Mouse (Mus musculus): ENCODE measurements around the gene Ndufb4. TPM values are rescaled to one million over a fixed set of nuclear protein-coding genes. Genes with fewer than 3 reads are reported as not detected.

Ndufb4 gene
- total RNA-seq, 1 experiment, result 47.3 TPM

DNA sequence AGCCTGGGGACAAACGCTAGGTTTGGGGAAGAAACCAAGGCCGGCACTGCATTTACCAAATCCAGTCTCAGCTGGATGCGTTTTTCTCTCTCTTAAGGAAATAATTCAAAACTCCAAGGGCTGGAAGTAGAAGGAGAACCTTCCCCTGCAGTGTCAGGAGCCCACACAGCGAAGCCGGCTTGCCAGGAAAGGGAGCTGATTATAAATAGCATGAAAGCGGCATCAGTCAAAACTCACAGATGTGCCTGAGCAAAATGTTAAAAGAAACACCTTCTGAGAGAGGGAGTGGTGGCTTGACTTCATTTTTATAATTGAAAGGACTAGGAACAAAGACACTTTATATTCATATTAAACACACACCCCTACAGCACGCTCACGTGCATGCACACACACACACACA lies 43.9 kb downstream of the Ndufb4 start:
- TF ChIP-seq CHD2 (IDR thresholded peaks at IDR 0.05; ENCODE audit: low read depth, low read length), result no peak
- TF ChIP-seq ZNF384 (IDR thresholded peaks at IDR 0.05; ENCODE audit: low read depth, low read length), result no peak
- no peak for TF ChIP-seq ZC3H11A (IDR thresholded peaks at IDR 0.05; ENCODE audit: borderline replicate concordance, low read depth, low read length)
- TF ChIP-seq MAFK (IDR thresholded peaks at IDR 0.05; ENCODE audit: insufficient read depth, low read depth, low read length), result no peak
- no peak for TF ChIP-seq HCFC1 (IDR thresholded peaks at IDR 0.05; ENCODE audit: borderline replicate concordance, insufficient read depth, low read length)
- Histone ChIP-seq H3K9me3 (ENCODE audit: control insufficient read depth, insufficient read depth, low read depth, low read length) (no peaks in the 10 kb centered on the region), H3K27ac (ENCODE audit: insufficient read depth, low read depth, low read length, poor library complexity, severe bottlenecking) (no peak overlapping the region), H3K4me3 (ENCODE audit: insufficient read depth in 1 of 2, low read depth in 1 of 2, low read length in 2 of 2, poor library complexity in 1 of 2, severe bottlenecking in 1 of 2) (no peak overlapping the region), H3K9ac (ENCODE audit: insufficient read depth, low read depth, low read length, poor library complexity, severe bottlenecking) (no peak overlapping the region), H3K4me1 (ENCODE audit: control insufficient read depth in 2 of 2, insufficient read depth in 2 of 2, low read length in 2 of 2, poor library complexity in 1 of 2) (no peaks in the 10 kb centered on the region), H3K36me3 (ENCODE audit: control insufficient read depth, insufficient read depth, low read length, poor library complexity, severe bottlenecking) (no peaks in the 10 kb centered on the region)
- in situ Hi-C loops (cut with MboI; ENCODE audit: low sequenced_read_pairs in 2 of 2, unreplicated experiment in 2 of 2), result no loop called here
- DNase-seq (ENCODE audit: low read depth, low spot score), result no peak

DNA sequence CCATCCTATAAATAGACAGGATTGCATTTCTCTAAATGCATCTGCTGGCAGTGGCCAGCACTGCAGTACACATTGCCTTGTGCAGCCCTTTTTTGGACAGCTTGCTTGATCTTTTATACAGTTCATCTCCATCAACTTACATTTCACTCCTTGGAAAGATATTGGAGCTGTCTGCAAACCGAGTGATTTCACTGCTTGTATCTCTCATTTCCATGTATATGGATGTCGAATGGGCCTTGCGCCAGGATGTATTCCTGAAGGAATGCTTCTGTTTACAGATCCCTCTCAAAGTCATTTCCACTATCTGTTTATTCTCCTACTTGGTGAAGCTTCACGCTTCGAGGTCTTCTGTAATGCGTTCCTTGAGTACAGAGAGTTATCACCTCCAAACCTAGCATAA lies 50.0 kb downstream of the Ndufb4 start:
- H3K9ac ChIP-seq (ENCODE audit: insufficient read depth, low read depth, low read length, poor library complexity, severe bottlenecking), result no peak overlapping the region
- H3K27ac ChIP-seq (ENCODE audit: insufficient read depth, low read depth, low read length, poor library complexity, severe bottlenecking), result no peak overlapping the region
- no peaks in the 10 kb centered on the region for H3K9me3 ChIP-seq (ENCODE audit: control insufficient read depth, insufficient read depth, low read depth, low read length)
- no peak overlapping the region for H3K4me3 ChIP-seq (ENCODE audit: insufficient read depth in 1 of 2, low read depth in 1 of 2, low read length in 2 of 2, poor library complexity in 1 of 2, severe bottlenecking in 1 of 2)
- no peaks in the 10 kb centered on the region for H3K4me1 ChIP-seq (ENCODE audit: control insufficient read depth in 2 of 2, insufficient read depth in 2 of 2, low read length in 2 of 2, poor library complexity in 1 of 2)
- in situ Hi-C loops (cut with MboI; ENCODE audit: low sequenced_read_pairs in 2 of 2, unreplicated experiment in 2 of 2), result no loop called here
- TF ChIP-seq MAFK (IDR thresholded peaks at IDR 0.05; ENCODE audit: insufficient read depth, low read depth, low read length) (no peak), HCFC1 (IDR thresholded peaks at IDR 0.05; ENCODE audit: borderline replicate concordance, insufficient read depth, low read length) (no peak)
- DNase-seq (ENCODE audit: low read depth, low spot score), result no peak
- no peaks in the 10 kb centered on the region for H3K36me3 ChIP-seq (ENCODE audit: control insufficient read depth, insufficient read depth, low read length, poor library complexity, severe bottlenecking)

DNA sequence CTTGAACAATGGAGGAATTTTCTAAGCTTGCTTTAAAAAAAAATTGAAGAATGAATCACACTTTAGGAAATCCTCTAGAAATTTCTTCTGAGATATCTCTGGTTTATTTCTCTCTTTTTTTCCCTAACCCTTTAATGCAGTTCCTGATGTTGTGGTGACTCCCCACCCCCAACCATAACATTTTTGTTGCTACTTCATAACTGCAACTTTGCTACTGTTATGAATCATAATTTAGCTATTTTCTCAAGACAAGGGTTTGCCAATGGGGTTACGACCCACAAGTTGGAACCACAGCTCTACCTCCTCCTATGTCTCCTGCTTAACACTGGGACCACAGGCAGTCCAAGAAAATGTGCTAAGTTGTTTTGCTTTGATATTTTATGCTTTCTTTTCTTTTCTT lies 50.8 kb downstream of the Ndufb4 start:
- no peak for DNase-seq (ENCODE audit: low read depth, low spot score)
- Histone ChIP-seq H3K4me1 (ENCODE audit: control insufficient read depth in 2 of 2, insufficient read depth in 2 of 2, low read length in 2 of 2, poor library complexity in 1 of 2) (no peaks in the 10 kb centered on the region), H3K27ac (ENCODE audit: insufficient read depth, low read depth, low read length, poor library complexity, severe bottlenecking) (no peak overlapping the region), H3K36me3 (ENCODE audit: control insufficient read depth, insufficient read depth, low read length, poor library complexity, severe bottlenecking) (no peaks in the 10 kb centered on the region), H3K9ac (ENCODE audit: insufficient read depth, low read depth, low read length, poor library complexity, severe bottlenecking) (no peak overlapping the region), H3K4me3 (ENCODE audit: insufficient read depth in 1 of 2, low read depth in 1 of 2, low read length in 2 of 2, poor library complexity in 1 of 2, severe bottlenecking in 1 of 2) (no peak overlapping the region), H3K9me3 (ENCODE audit: control insufficient read depth, insufficient read depth, low read depth, low read length) (no peaks in the 10 kb centered on the region)
- in situ Hi-C loops (cut with MboI; ENCODE audit: low sequenced_read_pairs in 2 of 2, unreplicated experiment in 2 of 2), result no loop called here
- TF ChIP-seq ZNF384 (IDR thresholded peaks at IDR 0.05; ENCODE audit: low read depth, low read length) (no peak), ZC3H11A (IDR thresholded peaks at IDR 0.05; ENCODE audit: borderline replicate concordance, low read depth, low read length) (no peak), CHD2 (IDR thresholded peaks at IDR 0.05; ENCODE audit: low read depth, low read length) (no peak), HCFC1 (IDR thresholded peaks at IDR 0.05; ENCODE audit: borderline replicate concordance, insufficient read depth, low read length) (no peak), MAFK (IDR thresholded peaks at IDR 0.05; ENCODE audit: insufficient read depth, low read depth, low read length) (no peak)

DNA sequence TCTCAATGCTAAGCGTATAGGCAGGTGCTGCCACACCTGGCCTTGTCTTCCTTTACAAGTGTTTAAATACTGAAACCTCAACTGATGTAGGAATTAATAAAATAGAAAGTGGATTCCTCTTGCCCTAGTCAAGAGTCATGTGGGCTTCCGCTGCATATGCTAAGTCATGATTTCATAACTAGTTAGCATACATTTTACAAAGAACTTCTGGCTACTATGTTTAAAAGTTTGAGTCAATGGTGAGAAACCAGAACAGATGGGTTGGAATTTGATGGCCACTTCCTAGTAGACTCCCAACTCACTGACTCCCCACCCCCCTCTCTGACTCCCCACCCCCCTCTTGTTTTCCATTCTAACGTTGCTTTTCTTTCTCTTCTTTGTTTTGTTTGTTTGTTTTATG lies 54.9 kb downstream of the Ndufb4 start:
- H3K9ac ChIP-seq (ENCODE audit: insufficient read depth, low read depth, low read length, poor library complexity, severe bottlenecking), result no peak overlapping the region
- no peak overlapping the region for H3K27ac ChIP-seq (ENCODE audit: insufficient read depth, low read depth, low read length, poor library complexity, severe bottlenecking)
- no peaks in the 10 kb centered on the region for H3K9me3 ChIP-seq (ENCODE audit: control insufficient read depth, insufficient read depth, low read depth, low read length)
- TF ChIP-seq ZC3H11A (IDR thresholded peaks at IDR 0.05; ENCODE audit: borderline replicate concordance, low read depth, low read length) (no peak), CHD2 (IDR thresholded peaks at IDR 0.05; ENCODE audit: low read depth, low read length) (no peak), HCFC1 (IDR thresholded peaks at IDR 0.05; ENCODE audit: borderline replicate concordance, insufficient read depth, low read length) (no peak), MAFK (IDR thresholded peaks at IDR 0.05; ENCODE audit: insufficient read depth, low read depth, low read length) (no peak), ZNF384 (IDR thresholded peaks at IDR 0.05; ENCODE audit: low read depth, low read length) (no peak)
- H3K36me3 ChIP-seq (ENCODE audit: control insufficient read depth, insufficient read depth, low read length, poor library complexity, severe bottlenecking), result no peaks in the 10 kb centered on the region
- H3K4me1 ChIP-seq (ENCODE audit: control insufficient read depth in 2 of 2, insufficient read depth in 2 of 2, low read length in 2 of 2, poor library complexity in 1 of 2), result no peaks in the 10 kb centered on the region
- in situ Hi-C loops (cut with MboI; ENCODE audit: low sequenced_read_pairs in 2 of 2, unreplicated experiment in 2 of 2), result no loop called here
- H3K4me3 ChIP-seq (ENCODE audit: insufficient read depth in 1 of 2, low read depth in 1 of 2, low read length in 2 of 2, poor library complexity in 1 of 2, severe bottlenecking in 1 of 2), result no peak overlapping the region
- DNase-seq (ENCODE audit: low read depth, low spot score), result no peak

DNA sequence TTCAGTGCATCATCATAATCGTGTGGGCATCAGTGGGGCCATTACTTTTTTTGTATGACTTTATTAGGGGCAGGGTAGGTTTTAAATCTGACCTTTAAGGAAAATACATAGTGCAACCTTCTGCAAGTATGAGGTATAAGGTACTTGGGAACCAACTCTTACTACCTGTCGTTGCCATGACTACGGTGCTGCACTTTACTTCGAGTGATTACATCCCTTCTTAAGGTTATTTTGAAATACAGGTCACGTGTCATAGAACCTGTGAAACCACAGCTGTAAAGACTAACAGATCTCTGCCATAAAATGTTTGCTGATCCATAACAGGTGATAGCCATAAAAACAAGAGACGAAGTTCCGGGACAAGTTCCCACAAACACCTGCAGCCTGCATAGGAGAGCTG lies 55.8 kb downstream of the Ndufb4 start:
- Histone ChIP-seq H3K36me3 (ENCODE audit: control insufficient read depth, insufficient read depth, low read length, poor library complexity, severe bottlenecking) (no peaks in the 10 kb centered on the region), H3K4me3 (ENCODE audit: insufficient read depth in 1 of 2, low read depth in 1 of 2, low read length in 2 of 2, poor library complexity in 1 of 2, severe bottlenecking in 1 of 2) (no peak overlapping the region), H3K9ac (ENCODE audit: insufficient read depth, low read depth, low read length, poor library complexity, severe bottlenecking) (no peak overlapping the region), H3K4me1 (ENCODE audit: control insufficient read depth in 2 of 2, insufficient read depth in 2 of 2, low read length in 2 of 2, poor library complexity in 1 of 2) (no peaks in the 10 kb centered on the region), H3K27ac (ENCODE audit: insufficient read depth, low read depth, low read length, poor library complexity, severe bottlenecking) (no peak overlapping the region), H3K9me3 (ENCODE audit: control insufficient read depth, insufficient read depth, low read depth, low read length) (no peaks in the 10 kb centered on the region)
- TF ChIP-seq CHD2 (IDR thresholded peaks at IDR 0.05; ENCODE audit: low read depth, low read length) (no peak), ZC3H11A (IDR thresholded peaks at IDR 0.05; ENCODE audit: borderline replicate concordance, low read depth, low read length) (no peak), MAFK (IDR thresholded peaks at IDR 0.05; ENCODE audit: insufficient read depth, low read depth, low read length) (no peak), ZNF384 (IDR thresholded peaks at IDR 0.05; ENCODE audit: low read depth, low read length) (no peak), HCFC1 (IDR thresholded peaks at IDR 0.05; ENCODE audit: borderline replicate concordance, insufficient read depth, low read length) (no peak)
- in situ Hi-C loops (cut with MboI; ENCODE audit: low sequenced_read_pairs in 2 of 2, unreplicated experiment in 2 of 2), result no loop called here
- DNase-seq (ENCODE audit: low read depth, low spot score), result no peak
